ENCODE assay signal across 13 mouse cellular contexts in genomic region chr4:154409237-154409721, GRCm38 (mm10).
DNase-seq lines count a peak whose midpoint lies in the region; ATAC-seq lines count a peak whose summit lies in the region.
"Had no signal": no experiment of that assay in that cellular context is flagged by ENCODE, and none has a peak within 500 bp of the region (broad histone marks: within the 10 kb centered on the region; RNA-seq: fewer than 3 reads in every experiment).

No protein-coding gene starts in this region.

- peaks cover 96% of the 10 kb centered on the region for H3K27me3 ChIP-seq in neural tube, embryonic 13.5 days
- peaks cover 37% of the 10 kb centered on the region for H3K27me3 ChIP-seq in hindbrain, embryonic 12.5 days
- H3K27me3 ChIP-seq in stomach, embryonic 14.5 days (ENCODE audit: control insufficient read depth, insufficient read depth, low read length), result no peaks in the 10 kb centered on the region

- no peaks in the 10 kb centered on the region for H3K36me3 ChIP-seq in neural tube, embryonic 13.5 days
- H3K36me3 ChIP-seq in hindbrain, embryonic 12.5 days, result no peaks in the 10 kb centered on the region
- H3K36me3 ChIP-seq in stomach, embryonic 14.5 days (ENCODE audit: control insufficient read depth, insufficient read depth, low read length), result no peaks in the 10 kb centered on the region

- ATAC-seq in frontal cortex, adult (ENCODE audit: low TSS enrichment), result peak; percentile 38; the same call in 1 of the 2 replicates
- ATAC-seq in neural tube, embryonic 13.5 days (ENCODE audit: low read depth), result peak; percentile 47
- ATAC-seq in hindbrain, embryonic 12.5 days (ENCODE audit: low FRiP score), result peak; percentile 36; the same call in 1 of the 2 replicates
- peak; percentile 73 for ATAC-seq in stomach, embryonic 14.5 days (ENCODE audit: insufficient number of reproducible peaks, insufficient read depth, low FRiP score, low read depth)

- H3K9ac ChIP-seq in neural tube, embryonic 13.5 days, result no peak overlapping the region
- H3K9ac ChIP-seq in hindbrain, embryonic 12.5 days, result peak overlapping the region; percentile 23; the same call in 1 of the 2 replicates
- H3K9ac ChIP-seq in stomach, embryonic 14.5 days (replicated peaks; ENCODE audit: low read depth, low read length), result no peak overlapping the region
- H3K9ac ChIP-seq: liver, embryonic 14.5 days had no signal

- no peaks in the 10 kb centered on the region for H3K9me3 ChIP-seq in neural tube, embryonic 13.5 days
- H3K9me3 ChIP-seq in hindbrain, embryonic 12.5 days (replicated peaks), result no peaks in the 10 kb centered on the region
- H3K9me3 ChIP-seq in stomach, embryonic 14.5 days (ENCODE audit: control insufficient read depth, low read depth, low read length), result no peaks in the 10 kb centered on the region

- H3K4me2 ChIP-seq in neural tube, embryonic 13.5 days, result no peak overlapping the region
- no peak overlapping the region for H3K4me2 ChIP-seq in hindbrain, embryonic 12.5 days (replicated peaks)
- H3K4me2 ChIP-seq in stomach, embryonic 14.5 days (replicated peaks; ENCODE audit: low read depth, low read length), result no peak overlapping the region

- H3K4me3 ChIP-seq in neural tube, embryonic 13.5 days, result no peak overlapping the region
- no peak overlapping the region for H3K4me3 ChIP-seq in hindbrain, embryonic 12.5 days
- no peak overlapping the region for H3K4me3 ChIP-seq in stomach, embryonic 14.5 days (ENCODE audit: low read depth, low read length)
- H3K4me3 ChIP-seq: myocyte had no signal

- 40% methylated on average over 19 of the region's 19 CpGs for WGBS in neural tube, embryonic 13.5 days
- 59% methylated on average over 19 of the region's 19 CpGs for WGBS in hindbrain, embryonic 12.5 days
- 61% methylated on average over 19 of the region's 19 CpGs for WGBS in stomach, embryonic 14.5 days

- DNase-seq in frontal cortex, postnatal 14 days (ENCODE audit: low spot score in 2 of 2), result no peak
- DNase-seq in neural tube, embryonic 10.5 days (ENCODE audit: extremely low spot score, low spot score), result no peak
- DNase-seq in c-Kit-positive CD71-positive TER-119-positive erythroid progenitor cells, embryonic 14.5 days (ENCODE audit: low spot score), result no peak
- DNase-seq in gastrocnemius, adult 18-20 months (ENCODE audit: low spot score), result no peak
- DNase-seq: gastrocnemius, postnatal 10 days; kidney, adult 18-20 months; spleen, adult 18-20 months had no signal

- no peak overlapping the region for H3K27ac ChIP-seq in neural tube, embryonic 13.5 days (replicated peaks)
- no peak overlapping the region for H3K27ac ChIP-seq in hindbrain, embryonic 12.5 days
- H3K27ac ChIP-seq in stomach, embryonic 14.5 days (ENCODE audit: low read length), result no peak overlapping the region
- H3K27ac ChIP-seq: liver, embryonic 14.5 days had no signal

- H3K4me1 ChIP-seq in neural tube, embryonic 13.5 days (replicated peaks), result peaks cover 40% of the 10 kb centered on the region
- peaks cover 47% of the 10 kb centered on the region for H3K4me1 ChIP-seq in hindbrain, embryonic 12.5 days
- H3K4me1 ChIP-seq in stomach, embryonic 14.5 days (ENCODE audit: control insufficient read depth, insufficient read depth, low read length), result peaks cover 22% of the 10 kb centered on the region; the same call in 1 of the 2 replicates
